Mouse (Mus musculus) liver, embryonic 16.5 days (tissue): Measurements from ENCODE around the gene Hdac4. TPM values are rescaled to one million over a fixed set of nuclear protein-coding genes. Genes with fewer than 3 reads are reported as not detected.

Experiments
- ATAC-seq: fragments of 200-750 bp; cut with Nextera tagmentation; 2 replicates; pipeline ENCODE4 v1.8.0; 2017; ENCODE audit warnings: low read depth, mild to moderate bottlenecking, moderate number of reproducible peaks, moderate library complexity
- H3K27ac ChIP-seq: fragments of 300-500 bp; sonication (generic); 2 replicates; pipeline ENCODE4 v1.5.1; 2014; ENCODE audit warnings: mild to moderate bottlenecking, low read length
- H3K27me3 ChIP-seq: fragments of 300-500 bp; sonication (generic); 2 replicates; pipeline ENCODE4 v1.6.1; 2014; ENCODE audit warnings: low read depth, low read length, mixed read lengths; ENCODE audit not compliant: control insufficient read depth, insufficient read depth
- H3K36me3 ChIP-seq: fragments of 300-500 bp; sonication (generic); 2 replicates; pipeline ENCODE4 v1.6.1; 2014; ENCODE audit warnings: mild to moderate bottlenecking; ENCODE audit not compliant: control insufficient read depth, insufficient read depth
- H3K4me1 ChIP-seq: fragments of 300-500 bp; sonication (generic); 2 replicates; pipeline ENCODE4 v1.6.1; 2014; ENCODE audit warnings: low read depth, low read length, mixed read lengths; ENCODE audit not compliant: control insufficient read depth
- H3K4me2 ChIP-seq: fragments of 300-500 bp; sonication (generic); 2 replicates; pipeline ENCODE4 v1.6.1; 2014; ENCODE audit warnings: low read depth, low read length, mixed read lengths
- H3K4me3 ChIP-seq: fragments of 300-500 bp; sonication (generic); 2 replicates; pipeline ENCODE4 v1.5.1; 2014; ENCODE audit warnings: low read depth, mild to moderate bottlenecking, low read length
- H3K9ac ChIP-seq: fragments of 300-500 bp; sonication (generic); 2 replicates; pipeline ENCODE4 v1.6.1; 2014; ENCODE audit warnings: low read depth, low read length
- H3K9me3 ChIP-seq: fragments of 300-500 bp; sonication (generic); replicated peaks from 2 replicates; pipeline ENCODE4 v1.6.1; 2016; ENCODE audit warnings: low read length; ENCODE audit not compliant: control insufficient read depth
- WGBS: fragments of 180-500 bp; shearing (Covaris S2); extraction: QIAGEN DNeasy Blood & Tissue Kit; methylation state at CpG from one replicate; pipeline ENCODE4 v1.1.7; 2014; ENCODE audit not compliant: insufficient replicate concordance; 5-methylcytosine and 5-hydroxymethylcytosine counted together
- polyA plus RNA-seq: library from polyadenylated mRNA; unstranded; fragments of >200 nt; fragmentation: Nextera tagmentation; extraction: Ambion mirVana; gene quantifications from 2 replicates; pipeline ENCODE4 v1.2.1, GENCODE M21; 2015

The Hdac4 gene
- polyA plus RNA-seq, 1 experiment from 2014 or later, result 3.3 TPM

DNA sequence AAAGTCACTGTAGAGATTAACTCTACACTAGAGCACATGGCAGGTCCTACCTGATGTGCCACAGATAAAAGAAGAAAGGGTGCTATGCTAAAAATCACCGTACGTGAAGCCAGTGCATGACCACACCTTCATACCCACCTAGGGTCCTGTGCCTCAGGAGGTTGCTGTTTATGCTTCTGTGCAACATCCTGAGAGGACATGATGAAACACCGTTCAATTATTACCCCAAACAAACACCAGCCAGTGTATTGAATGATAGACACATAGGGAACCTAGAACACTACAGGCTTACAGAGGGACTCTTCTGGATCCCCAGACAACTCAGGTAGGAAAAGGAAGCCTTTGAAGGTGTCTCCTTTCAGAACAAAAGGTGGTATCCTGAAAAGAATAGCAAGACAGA lies 120.8 kb downstream of the Hdac4 start:
- Histone ChIP-seq H3K27ac (no peak overlapping the region), H3K4me1 (no peaks in the 10 kb centered on the region), H3K27me3 (no peaks in the 10 kb centered on the region), H3K4me2 (no peak overlapping the region), H3K9ac (no peak overlapping the region), H3K9me3 (no peaks in the 10 kb centered on the region), H3K4me3 (no peak overlapping the region), H3K36me3 (no peaks in the 10 kb centered on the region)
- no peak for ATAC-seq
- WGBS, result 72% methylated on average over 3 of the region's 3 CpGs

GRCm38 (mm10) chr1:92069932-92070677 lies 125.4 kb downstream of the Hdac4 start:
- no peak overlapping the region for H3K9ac ChIP-seq
- H3K9me3 ChIP-seq, result no peaks in the 10 kb centered on the region
- no peak overlapping the region for H3K4me2 ChIP-seq
- H3K27ac ChIP-seq, result no peak overlapping the region
- H3K4me3 ChIP-seq, result no peak overlapping the region
- no peaks in the 10 kb centered on the region for H3K4me1 ChIP-seq
- no peaks in the 10 kb centered on the region for H3K36me3 ChIP-seq
- no peak for ATAC-seq
- no peaks in the 10 kb centered on the region for H3K27me3 ChIP-seq
- WGBS, result 63% methylated on average over 2 of the region's 2 CpGs

DNA sequence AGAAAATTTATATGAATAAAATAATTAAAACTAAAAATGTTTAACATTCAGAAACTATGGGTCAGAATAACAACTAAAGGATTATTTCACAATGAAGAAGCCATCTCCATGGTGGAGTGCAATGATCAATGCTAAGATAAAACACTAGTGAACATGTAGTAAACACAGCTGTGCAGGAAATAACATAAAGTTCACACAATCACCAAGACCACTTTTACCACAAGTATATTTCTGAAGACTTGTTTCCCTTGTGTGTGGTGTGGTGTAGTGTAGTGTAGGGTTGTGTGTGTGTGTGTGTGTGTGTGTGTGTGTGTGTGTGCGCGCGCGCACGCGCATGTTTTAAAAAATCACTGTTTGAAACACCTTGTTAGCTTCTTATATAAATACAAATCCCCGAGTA lies 126.0 kb downstream of the Hdac4 start:
- H3K9ac ChIP-seq, result no peak overlapping the region
- H3K27ac ChIP-seq, result no peak overlapping the region
- no peak overlapping the region for H3K4me3 ChIP-seq
- no peak overlapping the region for H3K4me2 ChIP-seq
- ATAC-seq, result no peak
- H3K9me3 ChIP-seq, result no peaks in the 10 kb centered on the region
- H3K4me1 ChIP-seq, result no peaks in the 10 kb centered on the region
- H3K36me3 ChIP-seq, result no peaks in the 10 kb centered on the region
- WGBS, result 86% methylated on average over 7 of the region's 7 CpGs
- H3K27me3 ChIP-seq, result no peaks in the 10 kb centered on the region

DNA sequence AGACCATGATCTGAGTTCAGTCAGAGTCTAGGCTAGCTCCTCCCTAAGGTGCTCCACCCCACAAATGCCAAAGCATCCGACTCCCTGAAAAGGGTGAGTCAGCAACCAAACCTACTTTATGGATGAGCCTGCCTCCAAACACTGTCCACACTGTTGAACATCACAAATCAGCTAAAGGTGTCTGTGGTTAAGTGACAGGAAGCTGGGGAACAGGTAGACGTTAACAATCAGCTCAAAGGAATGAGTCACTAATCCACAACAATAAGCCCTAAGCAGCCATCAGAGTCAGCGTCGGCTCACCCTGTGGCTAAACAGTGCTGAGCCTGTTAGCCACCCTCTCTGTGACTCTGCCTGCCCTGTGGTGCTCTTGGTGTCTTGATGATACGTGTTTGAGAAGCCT lies 131.2 kb downstream of the Hdac4 start:
- no peaks in the 10 kb centered on the region for H3K4me1 ChIP-seq
- 54% methylated on average over 5 of the region's 5 CpGs for WGBS
- no peak overlapping the region for H3K4me3 ChIP-seq
- no peak overlapping the region for H3K4me2 ChIP-seq
- ATAC-seq, result no peak
- H3K9me3 ChIP-seq, result no peaks in the 10 kb centered on the region
- H3K27ac ChIP-seq, result no peak overlapping the region
- no peaks in the 10 kb centered on the region for H3K36me3 ChIP-seq
- no peaks in the 10 kb centered on the region for H3K27me3 ChIP-seq
- no peak overlapping the region for H3K9ac ChIP-seq

DNA sequence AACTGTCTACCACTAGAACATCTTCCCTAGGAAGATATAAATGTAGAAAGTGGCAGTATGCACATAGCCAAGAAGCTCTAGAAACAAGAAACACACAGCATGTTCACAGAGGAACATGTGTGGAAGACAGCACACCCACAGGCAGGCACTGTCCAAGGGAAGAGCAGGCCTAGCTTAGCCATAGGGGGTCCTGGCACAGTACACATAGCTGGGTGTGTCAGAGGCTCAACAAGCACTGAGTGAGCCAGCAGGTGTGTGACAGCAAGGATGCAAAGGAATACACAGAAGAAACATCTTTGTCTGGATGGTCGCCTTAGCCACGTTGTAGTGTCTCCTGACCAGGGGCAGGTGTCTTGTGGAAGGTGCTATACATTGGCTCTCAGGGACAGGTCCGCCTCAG lies 132.2 kb downstream of the Hdac4 start:
- Histone ChIP-seq H3K9ac (no peak overlapping the region), H3K4me1 (no peaks in the 10 kb centered on the region), H3K9me3 (no peaks in the 10 kb centered on the region), H3K4me2 (no peak overlapping the region), H3K27ac (no peak overlapping the region), H3K36me3 (no peaks in the 10 kb centered on the region), H3K4me3 (no peak overlapping the region), H3K27me3 (no peaks in the 10 kb centered on the region)
- WGBS, result 63% methylated on average over 3 of the region's 3 CpGs
- ATAC-seq, result no peak

DNA sequence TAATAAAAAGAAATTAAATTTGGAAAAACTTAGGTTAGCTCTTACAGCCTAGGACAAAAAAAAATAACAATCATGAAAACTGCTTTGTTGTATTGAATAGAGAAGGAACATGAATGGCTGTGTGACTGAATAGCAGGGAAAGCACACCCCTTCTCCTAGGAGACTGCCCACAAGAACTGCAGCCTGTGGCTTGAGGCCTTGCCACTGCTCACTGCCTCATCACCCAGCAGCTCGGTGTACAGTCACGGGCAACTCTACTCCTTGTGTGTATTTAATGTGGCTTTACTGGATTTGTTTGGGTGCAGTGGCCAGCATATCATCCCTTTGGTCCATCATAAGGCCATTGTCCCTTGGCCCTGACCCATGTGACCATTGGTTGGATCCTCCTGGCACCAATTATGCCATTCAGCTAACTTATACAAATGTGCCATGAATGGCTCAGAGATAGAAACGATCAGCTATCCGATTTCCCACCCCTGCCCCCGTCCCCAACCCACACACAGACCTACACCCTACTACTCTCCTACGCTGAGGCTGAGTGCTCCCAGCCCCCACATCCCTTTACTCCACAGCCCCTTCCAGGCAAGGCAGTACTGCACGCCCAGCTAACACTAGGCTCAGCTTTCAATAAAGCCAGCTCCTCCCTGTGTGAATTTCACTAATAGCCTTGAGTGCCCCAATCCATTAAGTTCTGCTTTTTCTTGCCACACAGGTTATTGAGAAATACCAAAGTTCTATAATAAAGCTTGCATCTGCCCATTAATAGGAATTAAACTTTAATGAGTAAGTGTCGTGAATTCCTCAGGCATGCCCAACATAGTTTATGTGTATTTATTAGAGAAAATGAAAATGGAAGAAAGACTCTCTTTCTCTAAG lies 134.1 kb downstream of the Hdac4 start:
- no peak for ATAC-seq
- Histone ChIP-seq H3K36me3 (no peaks in the 10 kb centered on the region), H3K9ac (no peak overlapping the region), H3K4me3 (no peak overlapping the region), H3K27me3 (no peaks in the 10 kb centered on the region), H3K9me3 (no peaks in the 10 kb centered on the region), H3K4me1 (no peaks in the 10 kb centered on the region), H3K27ac (no peak overlapping the region), H3K4me2 (no peak overlapping the region)
- WGBS, result 63% methylated on average over 8 of the region's 8 CpGs

DNA sequence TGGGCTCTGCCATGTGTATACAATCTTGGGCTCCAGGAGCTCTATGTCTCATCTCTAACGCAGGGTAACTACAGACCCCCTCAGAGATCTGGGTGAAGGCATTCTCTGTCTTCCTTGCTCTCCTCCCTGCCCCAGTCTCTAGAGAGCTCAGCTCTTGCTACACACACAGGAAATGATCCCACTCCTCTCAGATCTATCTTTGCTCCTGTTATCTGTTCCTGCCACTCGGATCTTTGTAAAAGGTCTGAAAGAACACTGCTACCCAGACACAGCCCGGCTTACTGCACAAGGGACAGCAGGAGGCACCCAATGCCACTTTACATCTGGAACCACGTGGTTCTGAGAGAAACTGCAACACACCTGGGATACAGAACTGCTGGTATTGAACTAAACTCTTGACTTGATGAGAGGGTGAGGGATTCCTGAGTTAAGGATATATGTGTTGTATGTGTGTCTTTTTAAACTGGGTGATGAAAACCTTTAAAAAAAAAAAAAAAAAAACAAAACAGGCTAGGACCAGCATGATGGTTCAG lies 134.9 kb downstream of the Hdac4 start:
- 44% methylated on average over 4 of the region's 4 CpGs for WGBS
- ATAC-seq, result no peak

DNA sequence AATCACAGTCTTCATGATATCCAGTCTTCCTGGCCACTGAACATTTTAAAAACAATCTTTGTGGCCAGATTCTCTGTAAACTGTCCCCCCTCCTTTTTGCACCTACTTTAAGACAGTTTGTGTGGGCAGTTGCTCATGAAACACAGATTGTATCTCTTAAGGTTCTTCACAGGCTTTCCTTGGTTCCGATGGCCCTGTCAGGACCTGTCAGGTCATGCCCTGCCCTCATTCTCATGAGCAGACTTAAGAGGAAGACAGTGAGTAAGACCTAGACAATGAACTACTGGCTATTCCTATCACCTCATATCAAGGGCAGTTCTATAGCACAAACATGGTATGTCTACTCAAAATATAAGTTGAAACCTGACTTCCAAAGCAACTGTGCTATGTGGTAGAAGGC lies 135.9 kb downstream of the Hdac4 start:
- Histone ChIP-seq H3K27me3 (no peaks in the 10 kb centered on the region), H3K27ac (no peak overlapping the region), H3K36me3 (no peaks in the 10 kb centered on the region), H3K4me3 (no peak overlapping the region), H3K9me3 (no peaks in the 10 kb centered on the region), H3K4me1 (no peaks in the 10 kb centered on the region), H3K4me2 (no peak overlapping the region), H3K9ac (no peak overlapping the region)
- WGBS, result 53% methylated on average over 1 of the region's 1 CpGs
- ATAC-seq, result no peak

More for the DNA sequence above, 134.9 kb downstream of the Hdac4 start:
- no peaks in the 10 kb centered on the region for H3K4me1 ChIP-seq
- H3K9ac ChIP-seq, result no peak overlapping the region
- H3K36me3 ChIP-seq, result no peaks in the 10 kb centered on the region
- no peak overlapping the region for H3K4me3 ChIP-seq
- no peak overlapping the region for H3K27ac ChIP-seq
- no peaks in the 10 kb centered on the region for H3K27me3 ChIP-seq
- H3K9me3 ChIP-seq, result no peaks in the 10 kb centered on the region
- H3K4me2 ChIP-seq, result no peak overlapping the region
